Mouse (Mus musculus) ES-E14 (cell line): ENCODE measurements around the gene Dph2. TPM values are rescaled to one million over a fixed set of nuclear protein-coding genes. Genes with fewer than 3 reads are reported as not detected.

Source experiments
- DNase-seq: peaks from one replicate; pipeline ENCODE4 v3.0.0-alpha.2; 2013; ENCODE audit warnings: low read depth, low spot score
- H3K27ac ChIP-seq: 2 replicates; pipeline ENCODE4 v1.5.1; 2012; ENCODE audit warnings: low read depth, mild to moderate bottlenecking, low read length, moderate library complexity, mixed read lengths; ENCODE audit not compliant: poor library complexity, insufficient read depth, severe bottlenecking
- H3K36me3 ChIP-seq: 2 replicates; pipeline ENCODE4 v1.6.1; 2012; ENCODE audit warnings: mild to moderate bottlenecking, low read length, moderate library complexity, mixed read lengths; ENCODE audit not compliant: control insufficient read depth, poor library complexity, insufficient read depth, severe bottlenecking
- H3K4me1 ChIP-seq, 2 experiments: fragments of 150-350 bp in 1 of 2; sonication (generic) in 1 of 2; 2 replicates each; pipeline ENCODE4 v1.6.1; 2012; ENCODE audit warnings: low read length in 2 of 2, mild to moderate bottlenecking in 1 of 2, mixed read lengths in 1 of 2; ENCODE audit not compliant: control insufficient read depth in 2 of 2, insufficient read depth in 2 of 2, poor library complexity in 1 of 2
- H3K4me3 ChIP-seq, 2 experiments: fragments of 150-350 bp in 1 of 2; sonication (generic) in 1 of 2; 2 replicates each; pipeline ENCODE4 v1.5.1; 2012; ENCODE audit warnings: low read length in 2 of 2, low read depth in 1 of 2, mild to moderate bottlenecking in 1 of 2, mixed read lengths in 1 of 2; ENCODE audit not compliant: insufficient read depth in 1 of 2, poor library complexity in 1 of 2, severe bottlenecking in 1 of 2
- H3K9ac ChIP-seq: 2 replicates; pipeline ENCODE4 v1.6.1; 2012; ENCODE audit warnings: low read depth, mild to moderate bottlenecking, low read length, mixed read lengths; ENCODE audit not compliant: poor library complexity, insufficient read depth, severe bottlenecking
- H3K9me3 ChIP-seq: fragments of 150-350 bp; sonication (generic); 2 replicates; pipeline ENCODE4 v1.6.1; 2012; ENCODE audit warnings: low read depth, mild to moderate bottlenecking, low read length; ENCODE audit not compliant: control insufficient read depth, insufficient read depth
- CHD2 ChIP-seq: IDR thresholded peaks from 2 replicates; pipeline ENCODE4 v1.6.1; 2014; ENCODE audit warnings: mild to moderate bottlenecking, low read depth, low read length, inconsistent platforms
- HCFC1 ChIP-seq: IDR thresholded peaks from 2 replicates; pipeline ENCODE4 v1.6.1; 2012; ENCODE audit warnings: low read length, inconsistent platforms, borderline replicate concordance; ENCODE audit not compliant: insufficient read depth
- MAFK ChIP-seq: IDR thresholded peaks from 2 replicates; pipeline ENCODE4 v1.6.1; 2014; ENCODE audit warnings: mild to moderate bottlenecking, low read depth, low read length, inconsistent platforms; ENCODE audit not compliant: insufficient read depth
- ZC3H11A ChIP-seq: IDR thresholded peaks from 2 replicates; pipeline ENCODE4 v1.6.1; 2012; ENCODE audit warnings: low read depth, mild to moderate bottlenecking, inconsistent platforms, low read length, borderline replicate concordance
- ZNF384 ChIP-seq: IDR thresholded peaks from 2 replicates; pipeline ENCODE4 v1.6.1; 2012; ENCODE audit warnings: low read depth, low read length, inconsistent platforms
- in situ Hi-C, 2 experiments: fragments of 600-800 bp; cut with MboI; formaldehyde crosslinking; loops; one replicate each; pipeline ENCODE4 v1.15.1; 2025; ENCODE audit warnings: low sequenced_read_pairs in 2 of 2, inconsistent platforms in 1 of 2; ENCODE audit not compliant: unreplicated experiment in 2 of 2
- total RNA-seq: library from RNA; depleted of rRNA; stranded (reverse); fragments of 300-350 nt; gene quantifications from 2 replicates; pipeline ENCODE4 v1.2.3, GENCODE M21; 2012

The Dph2 gene
- total RNA-seq, 1 experiment: 25.1 TPM

GRCm38 (mm10) chr4:117885994-117886393 lies 5.8 kb downstream of the Dph2 start:
- in situ Hi-C loops: no loop called here
- H3K4me1 ChIP-seq: peaks cover 0 to 17% of the 10 kb centered on the region in 2 experiments; a peak in 1 of 4 replicates
- DNase-seq: no peak
- H3K9me3 ChIP-seq: no peaks in the 10 kb centered on the region
- no peak for TF ChIP-seq CHD2
- TF ChIP-seq MAFK: no peak
- no peak for TF ChIP-seq ZC3H11A
- no peak for TF ChIP-seq HCFC1
- no peak for TF ChIP-seq ZNF384
- peaks cover 32% of the 10 kb centered on the region for H3K36me3 ChIP-seq
- no peak overlapping the region for H3K27ac ChIP-seq
- no peak overlapping the region for H3K9ac ChIP-seq
- H3K4me3 ChIP-seq: peak overlapping the region; percentile 79 to 80; a peak in 2 of 4 replicates

GRCm38 (mm10) chr4:117885093-117885492 lies 6.7 kb downstream of the Dph2 start:
- H3K36me3 ChIP-seq: peaks cover 31% of the 10 kb centered on the region
- no peak overlapping the region for H3K9ac ChIP-seq
- H3K4me1 ChIP-seq: peaks cover 0 to 16% of the 10 kb centered on the region in 2 experiments; a peak in 1 of 4 replicates
- TF ChIP-seq HCFC1: no peak
- TF ChIP-seq ZNF384: no peak
- no peak for TF ChIP-seq ZC3H11A
- TF ChIP-seq MAFK: no peak
- no peak for TF ChIP-seq CHD2
- DNase-seq: no peak
- H3K9me3 ChIP-seq: no peaks in the 10 kb centered on the region
- no peak overlapping the region for H3K27ac ChIP-seq
- in situ Hi-C loops: no loop called here
- H3K4me3 ChIP-seq: no peak overlapping the region

GRCm38 (mm10) chr4:117884146-117884545 lies 7.7 kb downstream of the Dph2 start:
- no peak for TF ChIP-seq ZNF384
- no peak for TF ChIP-seq MAFK
- no peak for TF ChIP-seq HCFC1
- Histone ChIP-seq H3K36me3 (peaks cover 22% of the 10 kb centered on the region), H3K4me3 (no peak overlapping the region), H3K27ac (no peak overlapping the region), H3K4me1 (peaks cover 0 to 16% of the 10 kb centered on the region in 2 experiments; a peak in 1 of 4 replicates), H3K9ac (no peak overlapping the region), H3K9me3 (no peaks in the 10 kb centered on the region)
- no peak for DNase-seq
- in situ Hi-C loops: no loop called here

- Histone ChIP-seq H3K27ac (no peak within 1 kb of the TSS), H3K9me3 (no peaks in the 10 kb centered on the region), H3K36me3 (peaks cover 22% of the 10 kb centered on the region), H3K9ac (peak within 1 kb of the TSS; percentile 86), H3K4me1 (peaks cover 0 to 16% of the 10 kb centered on the region in 2 experiments; a peak in 1 of 4 replicates), H3K4me3 (peak within 1 kb of the TSS; percentile 76 to 91)
- in situ Hi-C loops: no loop called here
- TF ChIP-seq HCFC1 (no peak), ZC3H11A (no peak), CHD2 (no peak), ZNF384 (no peak), MAFK (no peak)
- DNase-seq: no peak
Observed at GRCm38 (mm10) chr4:117882701-117883691, 8.8 kb downstream of the Dph2 start, which contains the start of gene B4galt2. Gene B4galt2 (minus strand): TSS chr4:117883487.
